Mouse (Mus musculus) liver, embryonic 11.5 days (tissue): ENCODE measurements around the gene Pole3. TPM values are rescaled to one million over a fixed set of nuclear protein-coding genes. Genes with fewer than 3 reads are reported as not detected.

Source experiments
- ATAC-seq: fragments of 200-750 bp; cut with Nextera tagmentation; replicated peaks from 2 replicates; pipeline ENCODE4 v1.8.0; 2017; ENCODE audit warnings: moderate number of reproducible peaks, mild to moderate bottlenecking, moderate TSS enrichment, moderate library complexity; ENCODE audit not compliant: low FRiP score
- DNase-seq: peaks from one replicate; pipeline ENCODE4 v3.0.0-alpha.2; 2017; ENCODE audit warnings: low spot score
- H3K27ac ChIP-seq: fragments of 300-500 bp; sonication (generic); 2 replicates; pipeline ENCODE4 v1.5.1; 2014; ENCODE audit warnings: mild to moderate bottlenecking, low read depth, low read length, control low read depth
- H3K27me3 ChIP-seq: fragments of 300-500 bp; sonication (generic); replicated peaks from 2 replicates; pipeline ENCODE4 v1.6.1; 2014; ENCODE audit warnings: low read length, mixed read lengths; ENCODE audit not compliant: control insufficient read depth, insufficient read depth
- H3K36me3 ChIP-seq: fragments of 300-500 bp; sonication (generic); 2 replicates; pipeline ENCODE4 v1.6.1; 2014; ENCODE audit warnings: mild to moderate bottlenecking, low read length, moderate library complexity, mixed read lengths; ENCODE audit not compliant: control insufficient read depth, insufficient read depth
- H3K4me1 ChIP-seq: fragments of 300-500 bp; sonication (generic); replicated peaks from 2 replicates; pipeline ENCODE4 v1.6.1; 2014; ENCODE audit warnings: low read length, mixed read lengths; ENCODE audit not compliant: control insufficient read depth, insufficient read depth
- H3K4me2 ChIP-seq: fragments of 300-500 bp; sonication (generic); 2 replicates; pipeline ENCODE4 v1.6.1; 2014; ENCODE audit warnings: mild to moderate bottlenecking, control low read depth, moderate library complexity
- H3K4me3 ChIP-seq: fragments of 300-500 bp; sonication (generic); 2 replicates; pipeline ENCODE4 v1.5.1; 2014; ENCODE audit warnings: low read depth, low read length, control low read depth
- H3K9ac ChIP-seq: fragments of 300-500 bp; sonication (generic); 2 replicates; pipeline ENCODE4 v1.6.1; 2014; ENCODE audit warnings: low read depth, low read length, control low read depth
- H3K9me3 ChIP-seq: fragments of 300-500 bp; sonication (generic); 2 replicates; pipeline ENCODE4 v1.6.1; 2016; ENCODE audit warnings: low read length, inconsistent platforms, mixed read lengths; ENCODE audit not compliant: control insufficient read depth
- WGBS: fragments of 180-500 bp; shearing (Covaris S2); extraction: QIAGEN DNeasy Blood & Tissue Kit; methylation state at CpG from one replicate; pipeline ENCODE4 v1.1.7; 2014; 5-methylcytosine and 5-hydroxymethylcytosine counted together
- polyA plus RNA-seq: library from polyadenylated mRNA; unstranded; fragments of >200 nt; fragmentation: Nextera tagmentation; extraction: Ambion mirVana; gene quantifications from 2 replicates; pipeline ENCODE4 v1.2.1, GENCODE M21; 2014

Pole3 gene
- polyA plus RNA-seq, 1 experiment from 2014 or later, result 102 TPM

DNA sequence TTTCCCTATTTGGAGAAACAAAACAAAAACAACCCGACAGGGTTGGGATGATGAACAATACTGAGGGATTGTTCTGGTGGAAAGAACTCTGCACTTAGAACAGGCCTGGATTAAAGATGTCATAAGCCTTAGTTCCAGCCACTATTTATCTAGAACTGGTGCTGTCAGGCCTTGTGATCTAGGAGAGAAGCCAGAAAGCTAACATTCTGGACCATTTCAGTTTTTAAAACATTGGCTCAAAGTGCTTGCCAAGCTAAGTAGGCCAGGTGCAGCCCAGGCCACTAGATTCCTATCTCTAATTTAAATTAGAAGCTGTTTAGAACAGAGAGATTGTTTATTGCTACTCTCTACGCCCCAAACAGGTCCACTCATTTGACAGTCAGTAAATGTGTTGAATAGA lies 1.4 kb upstream of the Pole3 start:
- Histone ChIP-seq H3K4me3 (no peak overlapping the region), H3K4me1 (peaks cover 10% of the 10 kb centered on the region), H3K27ac (no peak overlapping the region), H3K9ac (no peak overlapping the region), H3K36me3 (peaks cover 11% of the 10 kb centered on the region), H3K27me3 (no peaks in the 10 kb centered on the region), H3K9me3 (no peaks in the 10 kb centered on the region), H3K4me2 (no peak overlapping the region)
- no peak for DNase-seq
- ATAC-seq, result no peak
- 61% methylated on average over 2 of the region's 2 CpGs for WGBS

DNA sequence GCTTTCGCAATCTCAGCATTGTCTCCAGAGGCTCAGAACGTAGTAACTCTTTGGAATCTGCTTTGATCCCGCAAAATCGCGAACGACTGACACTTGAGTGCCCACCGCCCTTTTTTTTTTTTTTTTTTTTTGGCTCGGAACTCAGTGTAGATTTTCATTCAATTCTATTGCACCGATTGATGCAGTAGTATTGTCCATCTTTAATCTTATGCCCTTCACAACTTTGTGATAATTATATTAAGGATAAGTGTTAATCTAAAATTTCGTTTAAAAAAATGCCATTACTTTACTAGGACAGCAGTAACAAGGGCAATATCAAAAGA lies 582 bp upstream of the Pole3 start:
- no peak overlapping the region; the same call in 1 of the 2 replicates for H3K27ac ChIP-seq
- no peak overlapping the region for H3K9ac ChIP-seq
- DNase-seq (no peak), ATAC-seq (no peak)
- 2% methylated on average over 10 of the region's 10 CpGs for WGBS
- peak overlapping the region; percentile 82 for H3K4me3 ChIP-seq
- peaks cover 11% of the 10 kb centered on the region for H3K36me3 ChIP-seq
- H3K9me3 ChIP-seq, result no peaks in the 10 kb centered on the region
- no peaks in the 10 kb centered on the region for H3K27me3 ChIP-seq
- H3K4me2 ChIP-seq, result peak overlapping the region; percentile 76
- H3K4me1 ChIP-seq, result peaks cover 6% of the 10 kb centered on the region

DNA sequence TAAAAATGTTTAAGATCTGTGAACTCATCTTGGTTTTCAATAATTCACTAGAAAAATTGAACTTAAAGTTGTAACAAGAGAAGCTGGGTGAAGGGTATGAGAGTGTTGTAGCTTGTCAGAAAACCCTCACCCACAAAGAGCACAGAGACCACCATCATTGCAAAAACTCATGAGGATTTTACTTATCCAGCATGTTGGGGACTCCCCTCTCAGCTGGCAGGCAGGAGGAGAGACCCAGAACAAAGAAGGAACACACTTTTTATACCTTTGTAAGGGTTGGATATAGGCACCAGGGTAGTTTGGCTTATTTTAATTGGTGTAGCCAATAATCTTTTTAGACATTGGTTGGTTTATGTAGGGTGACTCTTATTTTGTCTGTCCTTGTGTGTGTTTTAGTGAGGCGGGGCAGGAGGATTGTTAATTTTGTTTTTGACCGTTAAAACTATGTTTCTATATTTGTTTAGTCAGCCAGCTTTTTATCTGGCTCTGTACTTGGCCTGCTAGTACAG lies 3.9 kb downstream of the Pole3 start:
- peak overlapping the region; percentile 93; the same call in 1 of the 2 replicates for H3K27ac ChIP-seq
- H3K4me1 ChIP-seq, result peaks cover 32% of the 10 kb centered on the region
- H3K27me3 ChIP-seq, result no peaks in the 10 kb centered on the region
- peaks cover 11% of the 10 kb centered on the region for H3K36me3 ChIP-seq
- H3K9me3 ChIP-seq, result no peaks in the 10 kb centered on the region
- H3K4me3 ChIP-seq, result no peak overlapping the region
- H3K4me2 ChIP-seq, result peak overlapping the region; percentile 77
- DNase-seq (no peak), ATAC-seq (no peak)
- H3K9ac ChIP-seq, result no peak overlapping the region
- WGBS, result 79% methylated on average over 2 of the region's 2 CpGs

GRCm38 (mm10) chr4:62519849-62520233 lies 5.0 kb downstream of the Pole3 start, which contains the start of gene Alad:
TSS of gene Alad (minus strand) at chr4:62519918.
- peak within 1 kb of the TSS; percentile 93 for H3K27ac ChIP-seq
- H3K9ac ChIP-seq, result peak within 1 kb of the TSS; percentile 93
- no peaks in the 10 kb centered on the region for H3K27me3 ChIP-seq
- H3K36me3 ChIP-seq, result peaks cover 14% of the 10 kb centered on the region
- under 1% methylated on average over 37 of the region's 37 CpGs for WGBS
- H3K4me2 ChIP-seq, result peak within 1 kb of the TSS; percentile 77
- ATAC-seq (peak; percentile 64), DNase-seq (peak; percentile 86)
- no peaks in the 10 kb centered on the region for H3K9me3 ChIP-seq
- peak within 1 kb of the TSS; percentile 85 for H3K4me3 ChIP-seq
- H3K4me1 ChIP-seq, result peaks cover 32% of the 10 kb centered on the region

- Histone ChIP-seq H3K4me1 (peaks cover 32% of the 10 kb centered on the region), H3K27me3 (no peaks in the 10 kb centered on the region), H3K9ac (peak overlapping the region; percentile 93), H3K36me3 (peaks cover 14% of the 10 kb centered on the region), H3K27ac (peak overlapping the region; percentile 93), H3K9me3 (no peaks in the 10 kb centered on the region), H3K4me3 (peak overlapping the region; percentile 85), H3K4me2 (peak overlapping the region; percentile 77)
- ATAC-seq, result peak; percentile 29
- DNase-seq, result no peak
- WGBS, result 3% methylated on average over 26 of the region's 26 CpGs
Observed at GRCm38 (mm10) chr4:62519122-62519848, 5.6 kb downstream of the Pole3 start.

GRCm38 (mm10) chr4:62518416-62519121 lies 6.3 kb downstream of the Pole3 start:
- peak overlapping the region; percentile 85 for H3K4me3 ChIP-seq
- ATAC-seq (no peak), DNase-seq (no peak)
- peak overlapping the region; percentile 77 for H3K4me2 ChIP-seq
- no peaks in the 10 kb centered on the region for H3K9me3 ChIP-seq
- H3K27ac ChIP-seq, result peak overlapping the region; percentile 93
- H3K9ac ChIP-seq, result peak overlapping the region; percentile 93
- H3K27me3 ChIP-seq, result no peaks in the 10 kb centered on the region
- 44% methylated on average over 13 of the region's 13 CpGs for WGBS
- H3K36me3 ChIP-seq, result peaks cover 19% of the 10 kb centered on the region
- peaks cover 26% of the 10 kb centered on the region for H3K4me1 ChIP-seq

DNA sequence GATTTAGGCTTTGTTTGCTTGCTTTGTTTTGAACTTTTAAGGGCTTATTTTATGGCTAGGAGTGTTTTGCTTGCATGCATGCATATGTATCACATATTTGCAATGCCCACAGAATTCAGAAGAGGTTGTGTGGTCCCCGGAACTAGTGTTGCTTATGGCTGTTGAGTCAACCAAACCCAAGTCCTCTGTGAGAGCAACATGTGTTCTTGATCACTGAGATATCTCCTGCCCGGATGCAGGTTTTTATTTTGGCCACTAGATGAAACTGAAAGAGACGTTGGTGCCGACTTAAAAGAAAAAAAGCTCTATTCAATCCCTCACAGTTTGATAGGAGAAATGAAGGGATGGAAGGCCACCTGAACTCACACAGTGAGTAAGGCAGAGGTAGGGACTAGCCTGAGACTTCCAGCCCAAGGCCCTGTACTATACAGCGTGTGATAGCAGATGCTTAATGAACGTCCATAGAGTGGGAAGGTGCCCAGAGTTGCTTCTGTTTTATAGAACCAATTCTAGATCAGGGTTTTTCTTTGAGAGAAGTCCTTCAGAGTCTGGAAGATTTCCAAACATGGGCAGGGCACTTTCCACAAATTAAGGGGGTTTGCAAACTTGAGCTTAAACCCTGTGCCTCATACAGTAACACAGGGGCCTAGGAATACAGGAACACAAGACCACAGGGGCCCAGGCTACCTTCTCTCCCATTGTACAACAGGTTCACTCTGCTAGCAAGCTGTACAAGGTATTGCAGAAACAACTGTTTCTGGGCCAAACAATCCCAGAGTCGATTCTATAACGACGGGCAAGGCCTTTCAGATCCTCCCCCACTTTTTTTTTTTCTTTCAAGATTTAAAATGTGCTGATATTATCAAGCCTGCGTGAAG lies 7.1 kb downstream of the Pole3 start:
- ATAC-seq (no peak), DNase-seq (no peak)
- Histone ChIP-seq H3K4me2 (peak overlapping the region; percentile 77), H3K4me3 (peak overlapping the region; percentile 85), H3K27ac (peak overlapping the region; percentile 93), H3K9me3 (no peaks in the 10 kb centered on the region), H3K27me3 (no peaks in the 10 kb centered on the region), H3K9ac (peak overlapping the region; percentile 93), H3K36me3 (peaks cover 23% of the 10 kb centered on the region), H3K4me1 (peaks cover 29% of the 10 kb centered on the region)
- WGBS, result 61% methylated on average over 10 of the region's 10 CpGs

- ATAC-seq (no peak), DNase-seq (no peak)
- peak overlapping the region; percentile 93 for H3K9ac ChIP-seq
- H3K4me2 ChIP-seq, result peak overlapping the region; percentile 77
- no peaks in the 10 kb centered on the region for H3K9me3 ChIP-seq
- 56% methylated on average over 8 of the region's 8 CpGs for WGBS
- peaks cover 33% of the 10 kb centered on the region for H3K4me1 ChIP-seq
- peaks cover 25% of the 10 kb centered on the region for H3K36me3 ChIP-seq
- H3K27ac ChIP-seq, result peak overlapping the region; percentile 93
- no peaks in the 10 kb centered on the region for H3K27me3 ChIP-seq
- H3K4me3 ChIP-seq, result peak overlapping the region; percentile 85
Observed at GRCm38 (mm10) chr4:62517046-62517445, 7.8 kb downstream of the Pole3 start.
